Mouse (Mus musculus): Measurements from ENCODE around the gene Jak2.

- TF ChIP-seq POLR2A (IDR thresholded peaks at IDR 0.05; ENCODE audit: low read depth, low read length) (no peak), CTCF (IDR thresholded peaks at IDR 0.05; ENCODE audit: borderline replicate concordance, insufficient read depth, low read length) (no peak)
Observed at GRCm38 (mm10) chr19:29249933-29250332, 1.7 kb upstream of the Jak2 start.
